Mouse (Mus musculus): ENCODE measurements at regions not wholly inside any gene's neighbourhood (a gene's known extent, or its start where the extent isn't known, plus 50 kb on each side); places are given as distances from the start of the nearest gene placed in this dataset.

- 70% methylated on average over 5 of the region's 5 CpGs for WGBS
These were observed 200.5 kb downstream of the Nr2f2 start for GRCm38 (mm10) chr7:70166081-70166480.

GRCm38 (mm10) chr7:70165501-70165900 lies 201.0 kb downstream of the Nr2f2 start:
- TF ChIP-seq CTCF (IDR thresholded peaks at IDR 0.05; ENCODE audit: control insufficient read depth, insufficient read depth, low read length) (no peak), POLR2A (IDR thresholded peaks at IDR 0.05; ENCODE audit: borderline replicate concordance, control insufficient read depth, low read depth, low read length) (no peak)
- no peak overlapping the region for H3K27ac ChIP-seq (ENCODE audit: control insufficient read depth, insufficient read depth, low read depth, low read length, poor library complexity)
- no peaks in the 10 kb centered on the region for H3K4me1 ChIP-seq (ENCODE audit: control insufficient read depth, insufficient read depth, low read length)
- H3K4me3 ChIP-seq (replicated peaks; ENCODE audit: control insufficient read depth, low read depth, low read length) = no peak overlapping the region
- WGBS = 53% methylated on average over 4 of the region's 4 CpGs

More at GRCm38 (mm10) chr7:70166081-70166480, 200.5 kb downstream of the Nr2f2 start:
- TF ChIP-seq POLR2A (IDR thresholded peaks at IDR 0.05; ENCODE audit: borderline replicate concordance, control insufficient read depth, low read depth, low read length) = no peak
- no peak for TF ChIP-seq CTCF (IDR thresholded peaks at IDR 0.05; ENCODE audit: control insufficient read depth, insufficient read depth, low read length)
- Histone ChIP-seq H3K27ac (ENCODE audit: control insufficient read depth, insufficient read depth, low read depth, low read length, poor library complexity) (no peak overlapping the region), H3K4me1 (ENCODE audit: control insufficient read depth, insufficient read depth, low read length) (no peaks in the 10 kb centered on the region), H3K4me3 (replicated peaks; ENCODE audit: control insufficient read depth, low read depth, low read length) (no peak overlapping the region)

DNA sequence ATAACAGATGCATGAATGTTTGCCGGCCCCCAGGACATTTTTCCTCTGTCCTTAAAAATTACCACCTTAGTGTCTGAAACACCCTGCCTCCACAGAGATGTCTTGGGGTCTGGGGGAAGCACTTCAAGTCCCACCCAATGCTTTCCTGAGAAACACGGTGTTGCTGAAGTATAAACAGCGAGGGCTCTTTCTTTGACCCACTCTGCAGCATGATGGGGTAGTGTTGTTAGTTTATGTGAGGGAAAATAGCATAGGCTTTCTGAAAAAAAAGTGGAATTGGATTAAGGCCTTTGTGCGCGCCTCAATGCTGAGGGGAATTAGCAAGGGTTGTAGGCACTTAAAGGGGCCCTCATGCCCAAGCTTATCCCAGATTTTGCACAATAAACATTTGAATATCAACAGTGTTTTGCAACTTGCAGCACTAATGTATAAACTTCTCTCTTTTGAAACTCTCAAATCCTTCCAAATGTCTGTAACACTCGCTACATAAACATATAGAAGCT lies 201.8 kb downstream of the Nr2f2 start:
- no peak for TF ChIP-seq POLR2A (IDR thresholded peaks at IDR 0.05; ENCODE audit: borderline replicate concordance, control insufficient read depth, low read depth, low read length)
- no peak for TF ChIP-seq CTCF (IDR thresholded peaks at IDR 0.05; ENCODE audit: control insufficient read depth, insufficient read depth, low read length)
- no peaks in the 10 kb centered on the region for H3K4me1 ChIP-seq (ENCODE audit: control insufficient read depth, insufficient read depth, low read length)
- H3K27ac ChIP-seq (ENCODE audit: control insufficient read depth, insufficient read depth, low read depth, low read length, poor library complexity) = no peak overlapping the region
- WGBS = 67% methylated on average over 6 of the region's 6 CpGs
- no peak overlapping the region for H3K4me3 ChIP-seq (replicated peaks; ENCODE audit: control insufficient read depth, low read depth, low read length)

- Histone ChIP-seq H3K4me3 (replicated peaks; ENCODE audit: control insufficient read depth, low read depth, low read length) (no peak overlapping the region), H3K27ac (ENCODE audit: control insufficient read depth, insufficient read depth, low read depth, low read length, poor library complexity) (no peak overlapping the region), H3K4me1 (ENCODE audit: control insufficient read depth, insufficient read depth, low read length) (no peaks in the 10 kb centered on the region)
- 71% methylated on average over 8 of the region's 8 CpGs for WGBS
- TF ChIP-seq CTCF (IDR thresholded peaks at IDR 0.05; ENCODE audit: control insufficient read depth, insufficient read depth, low read length) = no peak
- no peak for TF ChIP-seq POLR2A (IDR thresholded peaks at IDR 0.05; ENCODE audit: borderline replicate concordance, control insufficient read depth, low read depth, low read length)
These were observed 208.0 kb downstream of the Nr2f2 start for GRCm38 (mm10) chr7:70158531-70158930.

DNA sequence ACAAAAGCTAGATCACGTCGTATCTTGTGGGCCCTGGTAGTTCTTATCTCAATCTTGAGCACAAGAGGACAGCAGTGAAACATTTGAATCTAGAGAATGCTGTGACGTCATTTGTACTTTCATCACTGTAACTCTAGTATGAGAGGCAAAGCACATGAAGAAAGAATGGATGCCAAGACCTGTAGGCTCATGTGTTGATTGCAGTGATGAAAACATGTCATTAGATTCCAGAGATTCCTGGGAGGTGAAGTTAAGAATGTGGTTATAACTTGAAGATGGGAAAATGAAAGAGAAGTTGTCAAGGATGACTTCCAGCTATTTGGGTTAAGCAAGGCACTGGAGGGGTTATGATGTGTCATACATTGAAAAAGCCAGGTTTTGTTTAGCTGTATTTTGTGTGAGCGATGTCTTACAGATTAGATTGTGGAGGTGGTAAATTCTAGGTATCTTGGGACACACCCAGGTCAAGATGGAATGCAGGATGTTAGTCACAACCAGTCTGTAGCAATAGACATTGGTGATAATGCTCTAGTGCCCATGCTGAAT lies 221.7 kb downstream of the Nr2f2 start:
- 76% methylated on average over 4 of the region's 4 CpGs for WGBS
- Histone ChIP-seq H3K4me1 (ENCODE audit: control insufficient read depth, insufficient read depth, low read length) (no peaks in the 10 kb centered on the region), H3K27ac (ENCODE audit: control insufficient read depth, insufficient read depth, low read depth, low read length, poor library complexity) (no peak overlapping the region), H3K4me3 (replicated peaks; ENCODE audit: control insufficient read depth, low read depth, low read length) (no peak overlapping the region)
- no peak for TF ChIP-seq POLR2A (IDR thresholded peaks at IDR 0.05; ENCODE audit: borderline replicate concordance, control insufficient read depth, low read depth, low read length)
- TF ChIP-seq CTCF (IDR thresholded peaks at IDR 0.05; ENCODE audit: control insufficient read depth, insufficient read depth, low read length) = no peak

GRCm38 (mm10) chr7:70136837-70137236 lies 229.7 kb downstream of the Nr2f2 start:
- Histone ChIP-seq H3K4me1 (ENCODE audit: control insufficient read depth, insufficient read depth, low read length) (no peaks in the 10 kb centered on the region), H3K4me3 (replicated peaks; ENCODE audit: control insufficient read depth, low read depth, low read length) (no peak overlapping the region), H3K27ac (ENCODE audit: control insufficient read depth, insufficient read depth, low read depth, low read length, poor library complexity) (no peak overlapping the region)
- TF ChIP-seq POLR2A (IDR thresholded peaks at IDR 0.05; ENCODE audit: borderline replicate concordance, control insufficient read depth, low read depth, low read length) (no peak), CTCF (IDR thresholded peaks at IDR 0.05; ENCODE audit: control insufficient read depth, insufficient read depth, low read length) (no peak)
- 41% methylated on average over 5 of the region's 5 CpGs for WGBS

- Histone ChIP-seq H3K4me3 (replicated peaks; ENCODE audit: control insufficient read depth, low read depth, low read length) (no peak overlapping the region), H3K4me1 (ENCODE audit: control insufficient read depth, insufficient read depth, low read length) (no peaks in the 10 kb centered on the region), H3K27ac (ENCODE audit: control insufficient read depth, insufficient read depth, low read depth, low read length, poor library complexity) (no peak overlapping the region)
- TF ChIP-seq POLR2A (IDR thresholded peaks at IDR 0.05; ENCODE audit: borderline replicate concordance, control insufficient read depth, low read depth, low read length) (no peak), CTCF (IDR thresholded peaks at IDR 0.05; ENCODE audit: control insufficient read depth, insufficient read depth, low read length) (no peak)
- 25% methylated on average over 3 of the region's 3 CpGs for WGBS
These were observed 231.1 kb downstream of the Nr2f2 start for GRCm38 (mm10) chr7:70135416-70135815.

GRCm38 (mm10) chr7:70129963-70130362 lies 236.6 kb downstream of the Nr2f2 start:
- H3K4me1 ChIP-seq (ENCODE audit: control insufficient read depth, insufficient read depth, low read length) = no peaks in the 10 kb centered on the region
- H3K27ac ChIP-seq (ENCODE audit: control insufficient read depth, insufficient read depth, low read depth, low read length, poor library complexity) = no peak overlapping the region
- 85% methylated on average over 15 of the region's 15 CpGs for WGBS
- no peak for TF ChIP-seq POLR2A (IDR thresholded peaks at IDR 0.05; ENCODE audit: borderline replicate concordance, control insufficient read depth, low read depth, low read length)
- no peak for TF ChIP-seq CTCF (IDR thresholded peaks at IDR 0.05; ENCODE audit: control insufficient read depth, insufficient read depth, low read length)
- no peak overlapping the region for H3K4me3 ChIP-seq (replicated peaks; ENCODE audit: control insufficient read depth, low read depth, low read length)

GRCm38 (mm10) chr7:70122818-70123217 lies 243.7 kb downstream of the Nr2f2 start:
- H3K4me1 ChIP-seq (ENCODE audit: control insufficient read depth, insufficient read depth, low read length) = no peaks in the 10 kb centered on the region
- TF ChIP-seq CTCF (IDR thresholded peaks at IDR 0.05; ENCODE audit: control insufficient read depth, insufficient read depth, low read length) (no peak), POLR2A (IDR thresholded peaks at IDR 0.05; ENCODE audit: borderline replicate concordance, control insufficient read depth, low read depth, low read length) (no peak)
- WGBS = 78% methylated on average over 9 of the region's 9 CpGs
- H3K27ac ChIP-seq (ENCODE audit: control insufficient read depth, insufficient read depth, low read depth, low read length, poor library complexity) = no peak overlapping the region
- no peak overlapping the region for H3K4me3 ChIP-seq (replicated peaks; ENCODE audit: control insufficient read depth, low read depth, low read length)

All from bone marrow, adult 2 months (tissue).